Mouse (Mus musculus): ENCODE data around the gene Nfyb. TPM values are rescaled to one million over a fixed set of nuclear protein-coding genes. Genes with fewer than 3 reads are reported as not detected.

Gene Nfyb
- polyA plus RNA-seq, 1 experiment from 2014 or later, result 28.2 TPM

GRCm38 (mm10) chr10:82756466-82756865, 7.5 kb downstream of the Nfyb start:
- WGBS, result 92% methylated on average over 9 of the region's 9 CpGs
- Histone ChIP-seq H3K4me1 (ENCODE audit: control insufficient read depth in 2 of 2, insufficient read depth in 2 of 2, low read length in 2 of 2) (peaks cover 3 to 12% of the 10 kb centered on the region in 2 experiments; a peak in 3 of 4 replicates), H3K9me3 (ENCODE audit: control insufficient read depth, low read length) (no peaks in the 10 kb centered on the region), H3K4me2 (ENCODE audit: low read length) (no peak overlapping the region), H3K9ac (ENCODE audit: low read length) (no peak overlapping the region), H3K27me3 (ENCODE audit: control insufficient read depth, insufficient read depth, low read length) (no peaks in the 10 kb centered on the region), H3K4me3 (ENCODE audit: control insufficient read depth in 1 of 2, insufficient read depth in 1 of 2, low read depth in 1 of 2, low read length in 2 of 2) (no peak overlapping the region), H3K27ac (replicated peaks in 1 of 2; ENCODE audit: control insufficient read depth in 1 of 2, insufficient read depth in 1 of 2, low read depth in 2 of 2, low read length in 2 of 2) (no peak overlapping the region), H3K36me3 (ENCODE audit: control insufficient read depth, insufficient read depth, low read length) (peaks cover 98% of the 10 kb centered on the region)
- no peak for ATAC-seq (ENCODE audit: insufficient number of reproducible peaks, insufficient read depth, low FRiP score, low read depth)

- Histone ChIP-seq H3K36me3 (ENCODE audit: control insufficient read depth, insufficient read depth, low read length) (peaks cover 98% of the 10 kb centered on the region), H3K27me3 (ENCODE audit: control insufficient read depth, insufficient read depth, low read length) (no peaks in the 10 kb centered on the region), H3K4me1 (ENCODE audit: control insufficient read depth in 2 of 2, insufficient read depth in 2 of 2, low read length in 2 of 2) (0 out of 4 replicates have a peak, but pooled peaks cover 0 to 1% of the 10 kb centered on the region in 2 experiments), H3K9me3 (ENCODE audit: control insufficient read depth, low read length) (no peaks in the 10 kb centered on the region), H3K4me3 (ENCODE audit: control insufficient read depth in 1 of 2, insufficient read depth in 1 of 2, low read depth in 1 of 2, low read length in 2 of 2) (no peak overlapping the region), H3K4me2 (ENCODE audit: low read length) (no peak overlapping the region), H3K27ac (replicated peaks in 1 of 2; ENCODE audit: control insufficient read depth in 1 of 2, insufficient read depth in 1 of 2, low read depth in 2 of 2, low read length in 2 of 2) (no peak overlapping the region), H3K9ac (ENCODE audit: low read length) (no peak overlapping the region)
- ATAC-seq (ENCODE audit: insufficient number of reproducible peaks, insufficient read depth, low FRiP score, low read depth), result no peak
- 94% methylated on average over 11 of the region's 11 CpGs for WGBS
Observed at GRCm38 (mm10) chr10:82755213-82755890, 8.6 kb downstream of the Nfyb start.

GRCm38 (mm10) chr10:82754642-82755041, 9.3 kb downstream of the Nfyb start:
- no peaks in the 10 kb centered on the region for H3K27me3 ChIP-seq (ENCODE audit: control insufficient read depth, insufficient read depth, low read length)
- no peak overlapping the region for H3K4me3 ChIP-seq (ENCODE audit: control insufficient read depth in 1 of 2, insufficient read depth in 1 of 2, low read depth in 1 of 2, low read length in 2 of 2)
- H3K9ac ChIP-seq (ENCODE audit: low read length), result no peak overlapping the region
- no peak overlapping the region for H3K4me2 ChIP-seq (ENCODE audit: low read length)
- WGBS, result 93% methylated on average over 1 of the region's 1 CpGs
- H3K36me3 ChIP-seq (ENCODE audit: control insufficient read depth, insufficient read depth, low read length), result peaks cover 96% of the 10 kb centered on the region
- no peak overlapping the region for H3K27ac ChIP-seq (replicated peaks in 1 of 2; ENCODE audit: control insufficient read depth in 1 of 2, insufficient read depth in 1 of 2, low read depth in 2 of 2, low read length in 2 of 2)
- H3K9me3 ChIP-seq (ENCODE audit: control insufficient read depth, low read length), result no peaks in the 10 kb centered on the region
- H3K4me1 ChIP-seq (ENCODE audit: control insufficient read depth in 2 of 2, insufficient read depth in 2 of 2, low read length in 2 of 2), result no peaks in the 10 kb centered on the region
- ATAC-seq (ENCODE audit: insufficient number of reproducible peaks, insufficient read depth, low FRiP score, low read depth), result no peak

GRCm38 (mm10) chr10:82752921-82753320, 11.0 kb downstream of the Nfyb start:
- WGBS, result 85% methylated on average over 3 of the region's 3 CpGs
- Histone ChIP-seq H3K4me2 (ENCODE audit: low read length) (no peak overlapping the region), H3K36me3 (ENCODE audit: control insufficient read depth, insufficient read depth, low read length) (peaks cover 96% of the 10 kb centered on the region), H3K4me1 (ENCODE audit: control insufficient read depth in 2 of 2, insufficient read depth in 2 of 2, low read length in 2 of 2) (no peaks in the 10 kb centered on the region), H3K4me3 (ENCODE audit: control insufficient read depth in 1 of 2, insufficient read depth in 1 of 2, low read depth in 1 of 2, low read length in 2 of 2) (no peak overlapping the region), H3K9me3 (ENCODE audit: control insufficient read depth, low read length) (no peaks in the 10 kb centered on the region), H3K27ac (replicated peaks in 1 of 2; ENCODE audit: control insufficient read depth in 1 of 2, insufficient read depth in 1 of 2, low read depth in 2 of 2, low read length in 2 of 2) (no peak overlapping the region), H3K9ac (ENCODE audit: low read length) (no peak overlapping the region), H3K27me3 (ENCODE audit: control insufficient read depth, insufficient read depth, low read length) (no peaks in the 10 kb centered on the region)
- no peak for ATAC-seq (ENCODE audit: insufficient number of reproducible peaks, insufficient read depth, low FRiP score, low read depth)

GRCm38 (mm10) chr10:82750778-82751177, 13.2 kb downstream of the Nfyb start:
- H3K4me1 ChIP-seq (ENCODE audit: control insufficient read depth in 2 of 2, insufficient read depth in 2 of 2, low read length in 2 of 2), result no peaks in the 10 kb centered on the region
- no peak overlapping the region for H3K4me2 ChIP-seq (ENCODE audit: low read length)
- H3K9me3 ChIP-seq (ENCODE audit: control insufficient read depth, low read length), result no peaks in the 10 kb centered on the region
- no peak overlapping the region for H3K9ac ChIP-seq (ENCODE audit: low read length)
- no peaks in the 10 kb centered on the region for H3K27me3 ChIP-seq (ENCODE audit: control insufficient read depth, insufficient read depth, low read length)
- WGBS, result 89% methylated on average over 6 of the region's 6 CpGs
- H3K4me3 ChIP-seq (ENCODE audit: control insufficient read depth in 1 of 2, insufficient read depth in 1 of 2, low read depth in 1 of 2, low read length in 2 of 2), result no peak overlapping the region
- ATAC-seq (ENCODE audit: insufficient number of reproducible peaks, insufficient read depth, low FRiP score, low read depth), result no peak
- H3K36me3 ChIP-seq (ENCODE audit: control insufficient read depth, insufficient read depth, low read length), result peaks cover 97% of the 10 kb centered on the region
- H3K27ac ChIP-seq (replicated peaks in 1 of 2; ENCODE audit: control insufficient read depth in 1 of 2, insufficient read depth in 1 of 2, low read depth in 2 of 2, low read length in 2 of 2), result no peak overlapping the region

- Histone ChIP-seq H3K4me1 (ENCODE audit: control insufficient read depth in 2 of 2, insufficient read depth in 2 of 2, low read length in 2 of 2) (no peaks in the 10 kb centered on the region), H3K27ac (replicated peaks in 1 of 2; ENCODE audit: control insufficient read depth in 1 of 2, insufficient read depth in 1 of 2, low read depth in 2 of 2, low read length in 2 of 2) (no peak overlapping the region), H3K4me2 (ENCODE audit: low read length) (no peak overlapping the region), H3K36me3 (ENCODE audit: control insufficient read depth, insufficient read depth, low read length) (peaks cover 90% of the 10 kb centered on the region), H3K9ac (ENCODE audit: low read length) (no peak overlapping the region), H3K4me3 (ENCODE audit: control insufficient read depth in 1 of 2, insufficient read depth in 1 of 2, low read depth in 1 of 2, low read length in 2 of 2) (no peak overlapping the region), H3K9me3 (ENCODE audit: control insufficient read depth, low read length) (no peaks in the 10 kb centered on the region), H3K27me3 (ENCODE audit: control insufficient read depth, insufficient read depth, low read length) (no peaks in the 10 kb centered on the region)
- WGBS, result 83% methylated on average over 15 of the region's 15 CpGs
- no peak for ATAC-seq (ENCODE audit: insufficient number of reproducible peaks, insufficient read depth, low FRiP score, low read depth)
Observed at GRCm38 (mm10) chr10:82746988-82747850, 16.7 kb downstream of the Nfyb start.

- Histone ChIP-seq H3K27me3 (ENCODE audit: control insufficient read depth, insufficient read depth, low read length) (no peaks in the 10 kb centered on the region), H3K36me3 (ENCODE audit: control insufficient read depth, insufficient read depth, low read length) (peaks cover 83% of the 10 kb centered on the region), H3K27ac (replicated peaks in 1 of 2; ENCODE audit: control insufficient read depth in 1 of 2, insufficient read depth in 1 of 2, low read depth in 2 of 2, low read length in 2 of 2) (no peak overlapping the region), H3K9me3 (ENCODE audit: control insufficient read depth, low read length) (no peaks in the 10 kb centered on the region), H3K9ac (ENCODE audit: low read length) (no peak overlapping the region), H3K4me2 (ENCODE audit: low read length) (no peak overlapping the region), H3K4me1 (ENCODE audit: control insufficient read depth in 2 of 2, insufficient read depth in 2 of 2, low read length in 2 of 2) (no peaks in the 10 kb centered on the region), H3K4me3 (ENCODE audit: control insufficient read depth in 1 of 2, insufficient read depth in 1 of 2, low read depth in 1 of 2, low read length in 2 of 2) (no peak overlapping the region)
- ATAC-seq (ENCODE audit: insufficient number of reproducible peaks, insufficient read depth, low FRiP score, low read depth), result no peak
- 91% methylated on average over 5 of the region's 5 CpGs for WGBS
Observed at GRCm38 (mm10) chr10:82745301-82745700, 18.6 kb downstream of the Nfyb start.

Measured in heart, embryonic 14.5 days (tissue).